Mouse (Mus musculus) embryonic facial prominence, embryonic 13.5 days (tissue): ENCODE measurements at regions not wholly inside any gene's neighbourhood (a gene's known extent, or its start where the extent isn't known, plus 50 kb on each side); places are given as distances from the start of the nearest gene placed in this dataset.

ENCODE experiments used
- ATAC-seq: fragments of 200-750 bp; cut with Nextera tagmentation; 2 replicates; pipeline ENCODE4 v1.8.0; 2017; ENCODE audit warnings: low read depth; ENCODE audit not compliant: insufficient number of reproducible peaks, insufficient read depth, low FRiP score, low TSS enrichment
- H3K27ac ChIP-seq: fragments of 300-500 bp; sonication (generic); 2 replicates; pipeline ENCODE4 v1.5.1; 2015; ENCODE audit warnings: moderate library complexity, mild to moderate bottlenecking, inconsistent platforms
- H3K27me3 ChIP-seq: fragments of 300-500 bp; sonication (generic); 2 replicates; pipeline ENCODE4 v1.6.1; 2015; ENCODE audit warnings: mild to moderate bottlenecking, inconsistent platforms
- H3K36me3 ChIP-seq: fragments of 300-500 bp; sonication (generic); 2 replicates; pipeline ENCODE4 v1.6.1; 2015; ENCODE audit warnings: mild to moderate bottlenecking, inconsistent platforms
- H3K4me1 ChIP-seq: fragments of 300-500 bp; sonication (generic); 2 replicates; pipeline ENCODE4 v1.6.1; 2015; ENCODE audit warnings: inconsistent platforms
- H3K4me2 ChIP-seq: fragments of 300-500 bp; sonication (generic); 2 replicates; pipeline ENCODE4 v1.6.1; 2015; ENCODE audit warnings: moderate library complexity, mild to moderate bottlenecking, inconsistent platforms
- H3K4me3 ChIP-seq: fragments of 300-500 bp; sonication (generic); 2 replicates; pipeline ENCODE4 v1.5.1; 2015; ENCODE audit warnings: mild to moderate bottlenecking, inconsistent platforms
- H3K9ac ChIP-seq: fragments of 300-500 bp; sonication (generic); 2 replicates; pipeline ENCODE4 v1.6.1; 2015; ENCODE audit warnings: mild to moderate bottlenecking, inconsistent platforms
- H3K9me3 ChIP-seq: fragments of 300-500 bp; sonication (generic); 2 replicates; pipeline ENCODE4 v1.6.1; 2016; ENCODE audit warnings: inconsistent platforms
- WGBS: fragments of 180-500 bp; shearing (Covaris S2); methylation state at CpG from one replicate; pipeline ENCODE4 v1.1.7; 2015; ENCODE audit warnings: mixed read lengths; 5-methylcytosine and 5-hydroxymethylcytosine counted together

DNA sequence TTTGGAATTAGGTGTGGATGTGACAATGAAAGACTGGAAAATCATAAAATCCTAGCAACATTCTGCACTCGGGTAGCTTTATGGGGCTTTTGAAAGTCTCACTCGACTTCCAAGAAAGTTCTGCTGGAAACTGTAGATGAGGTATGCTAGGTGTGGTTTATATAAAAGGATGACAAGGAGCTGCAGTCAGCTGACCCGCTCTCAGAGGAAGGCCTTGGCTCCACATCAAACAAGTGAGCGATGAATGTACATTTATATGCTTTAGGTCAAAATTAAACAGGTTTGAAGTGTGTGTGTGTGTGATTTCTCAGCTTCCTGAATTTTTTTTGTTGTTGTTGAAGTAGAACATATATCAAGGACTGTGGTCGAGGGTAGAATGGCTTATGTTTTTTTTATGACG lies 174.9 kb downstream of the 1500009L16Rik start:
- H3K4me1 ChIP-seq: peaks cover 18% of the 10 kb centered on the region
- no peak overlapping the region for H3K4me3 ChIP-seq
- no peaks in the 10 kb centered on the region for H3K36me3 ChIP-seq
- no peak overlapping the region for H3K27ac ChIP-seq
- WGBS: 69% methylated on average over 6 of the region's 6 CpGs
- no peak overlapping the region for H3K4me2 ChIP-seq
- no peaks in the 10 kb centered on the region for H3K27me3 ChIP-seq
- no peaks in the 10 kb centered on the region for H3K9me3 ChIP-seq
- ATAC-seq: no peak
- H3K9ac ChIP-seq: no peak overlapping the region

DNA sequence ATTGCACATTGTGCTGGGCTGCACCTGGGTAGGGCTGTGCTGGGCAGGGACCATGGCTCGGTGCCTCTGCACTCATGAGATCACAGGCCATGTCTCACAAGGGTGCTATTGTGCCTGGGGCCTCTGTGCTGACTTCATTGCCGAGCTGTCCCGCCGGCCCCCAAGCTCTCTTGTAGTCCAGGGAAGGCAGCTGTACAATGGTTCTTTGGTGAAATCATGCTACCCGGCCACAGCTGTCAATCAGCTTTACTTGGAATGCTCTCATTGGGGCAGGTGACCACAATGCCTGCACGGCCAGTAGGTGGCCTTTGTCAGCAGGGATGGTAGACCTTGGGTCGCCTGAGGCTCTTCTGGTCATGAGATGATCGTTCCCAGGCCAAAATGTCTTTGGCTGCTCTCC lies 184.1 kb downstream of the 1500009L16Rik start:
- Histone ChIP-seq H3K4me3 (no peak overlapping the region), H3K9me3 (no peaks in the 10 kb centered on the region), H3K9ac (no peak overlapping the region), H3K4me2 (no peak overlapping the region), H3K27ac (no peak overlapping the region), H3K27me3 (no peaks in the 10 kb centered on the region), H3K36me3 (no peaks in the 10 kb centered on the region), H3K4me1 (no peaks in the 10 kb centered on the region)
- 56% methylated on average over 8 of the region's 8 CpGs for WGBS
- no peak for ATAC-seq

DNA sequence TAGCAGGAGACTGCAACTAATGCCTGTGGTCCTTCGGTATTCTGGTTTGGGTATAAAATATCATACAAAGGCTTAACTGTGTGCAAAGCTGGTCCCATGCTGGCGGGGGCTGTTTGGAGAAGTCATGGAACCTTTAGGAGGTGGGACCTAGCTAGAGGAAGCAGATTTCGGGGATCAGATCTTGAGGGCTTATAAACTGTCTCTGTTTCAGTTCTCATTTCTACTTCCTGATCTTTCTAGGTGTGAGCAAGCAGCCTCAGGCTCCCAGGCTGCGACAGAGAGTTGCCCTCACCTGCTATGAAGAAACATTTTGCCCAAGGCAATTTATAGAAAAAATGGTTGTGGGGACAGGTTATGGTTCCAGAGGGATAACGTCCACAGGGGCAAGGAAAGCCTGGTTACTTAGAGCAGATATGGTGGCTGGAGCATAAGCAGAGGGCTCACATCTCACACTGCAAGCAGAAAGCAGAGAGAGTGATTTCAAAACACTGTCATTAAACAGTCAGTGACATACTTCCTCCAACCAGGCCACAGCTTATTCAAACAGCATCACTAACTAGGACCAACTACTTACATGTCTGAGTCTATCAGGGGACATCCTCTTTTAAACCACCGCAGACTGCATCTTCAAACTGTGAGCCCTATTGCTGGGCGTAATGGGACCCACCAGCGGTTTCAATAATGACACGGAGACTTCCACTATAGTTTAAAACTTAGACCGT lies 188.1 kb downstream of the 1500009L16Rik start:
- 79% methylated on average over 10 of the region's 10 CpGs for whole genome bisulfite sequencing
- H3K4me3 ChIP-seq: no peak overlapping the region
- no peak for ATAC-seq
- peaks cover 14% of the 10 kb centered on the region for H3K4me1 ChIP-seq
- no peak overlapping the region for H3K9ac ChIP-seq
- H3K4me2 ChIP-seq: no peak overlapping the region
- H3K27me3 ChIP-seq: no peaks in the 10 kb centered on the region
- H3K36me3 ChIP-seq: no peaks in the 10 kb centered on the region
- H3K27ac ChIP-seq: no peak overlapping the region
- no peaks in the 10 kb centered on the region for H3K9me3 ChIP-seq

DNA sequence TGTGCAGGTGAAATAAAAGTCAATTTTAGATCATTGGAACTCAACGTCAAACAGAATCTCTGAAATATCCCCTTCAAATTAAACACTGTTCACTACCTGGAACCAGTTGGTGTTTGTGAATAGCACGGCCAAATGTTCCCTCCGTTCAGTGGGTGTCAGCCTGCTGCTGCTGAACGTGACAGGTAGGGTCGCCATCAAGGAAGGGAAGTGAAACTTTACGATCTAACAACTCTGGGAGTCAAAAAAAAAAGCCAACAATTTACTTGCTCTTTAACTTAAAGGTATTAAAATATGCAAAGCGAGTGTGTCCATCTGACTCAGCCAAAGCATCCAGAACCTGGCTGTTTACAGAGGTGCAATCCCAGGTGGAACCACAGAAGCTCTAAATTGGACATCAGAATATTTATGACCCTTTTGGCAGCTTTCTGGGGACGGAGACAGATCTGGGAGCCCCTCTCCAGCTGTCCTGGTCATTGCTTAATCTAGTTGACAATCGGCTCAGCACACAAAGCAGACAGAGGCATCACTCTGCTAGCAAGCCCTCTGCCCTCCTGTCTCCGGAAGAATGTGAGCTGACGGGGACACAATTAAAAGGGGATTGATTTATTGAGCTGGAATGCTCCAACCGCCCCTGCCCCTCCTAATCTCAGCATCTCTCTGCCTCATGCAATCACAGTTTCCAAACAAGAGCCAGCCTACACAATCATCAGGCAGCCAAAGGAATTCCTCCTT lies 191.9 kb downstream of the 1500009L16Rik start:
- Histone ChIP-seq H3K9me3 (no peaks in the 10 kb centered on the region), H3K4me2 (no peak overlapping the region), H3K4me1 (peaks cover 16% of the 10 kb centered on the region), H3K27ac (peak overlapping the region; percentile 51; the same call in 1 of the 2 replicates), H3K27me3 (no peaks in the 10 kb centered on the region), H3K4me3 (no peak overlapping the region), H3K36me3 (no peaks in the 10 kb centered on the region), H3K9ac (peak overlapping the region; percentile 16; the same call in 1 of the 2 replicates)
- ATAC-seq: no peak
- 43% methylated on average over 12 of the region's 12 CpGs for WGBS

DNA sequence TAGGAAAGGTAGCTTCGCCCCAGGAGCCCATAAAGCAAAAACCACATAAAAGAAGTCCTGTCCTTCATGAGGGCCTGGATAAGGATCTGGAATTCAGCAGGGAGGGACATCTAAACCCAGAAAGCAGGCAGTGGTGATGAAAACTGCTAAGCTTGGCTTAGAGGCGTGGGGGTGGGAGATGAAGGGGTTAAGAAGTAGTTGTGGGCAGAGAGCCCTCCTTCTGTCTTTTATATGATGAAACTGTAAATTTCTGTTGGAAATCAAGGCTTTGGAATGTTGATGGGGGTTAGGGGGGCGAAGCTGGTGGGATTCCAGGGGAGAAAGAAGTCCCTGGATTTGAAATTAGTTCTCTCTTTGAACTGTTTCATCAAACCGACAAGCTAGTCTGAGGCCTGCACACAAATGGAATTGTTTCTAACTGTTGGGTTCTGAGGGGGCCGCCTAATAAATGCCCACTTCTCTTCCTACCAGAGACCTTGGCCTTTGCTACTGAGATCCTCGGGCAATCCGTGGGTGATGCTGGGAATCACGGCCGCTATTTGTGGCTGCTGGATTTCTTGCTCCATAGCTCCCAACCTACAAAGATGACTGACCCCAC lies 192.6 kb downstream of the 1500009L16Rik start:
- Histone ChIP-seq H3K27me3 (no peaks in the 10 kb centered on the region), H3K4me2 (no peak overlapping the region), H3K9me3 (no peaks in the 10 kb centered on the region), H3K36me3 (no peaks in the 10 kb centered on the region), H3K4me1 (peaks cover 16% of the 10 kb centered on the region), H3K9ac (peak overlapping the region; percentile 16; the same call in 1 of the 2 replicates), H3K27ac (peak overlapping the region; percentile 51; the same call in 1 of the 2 replicates), H3K4me3 (no peak overlapping the region)
- 42% methylated on average over 9 of the region's 9 CpGs for WGBS
- ATAC-seq: no peak

DNA sequence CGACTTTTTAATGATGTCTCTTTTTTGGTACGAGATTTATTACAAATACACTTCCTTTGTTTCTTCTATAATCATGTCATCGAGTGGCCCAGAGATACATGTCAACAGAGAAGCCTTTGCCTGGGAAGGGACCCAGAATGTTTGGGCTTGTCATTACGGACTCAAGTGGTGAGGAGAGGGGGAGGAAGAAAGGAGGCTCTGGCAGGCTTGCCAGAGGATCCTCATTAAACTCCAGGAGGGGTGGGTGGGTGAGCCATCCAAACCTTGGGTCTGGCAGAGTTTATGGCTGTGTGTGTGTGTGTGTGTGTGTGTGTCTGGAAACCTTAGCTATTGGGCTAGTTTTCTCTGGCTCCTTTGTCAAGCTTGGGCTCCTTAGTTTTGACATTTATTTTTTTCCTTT lies 204.3 kb downstream of the 1500009L16Rik start:
- Histone ChIP-seq H3K9me3 (no peaks in the 10 kb centered on the region), H3K4me3 (no peak overlapping the region), H3K4me2 (no peak overlapping the region), H3K36me3 (no peaks in the 10 kb centered on the region), H3K9ac (no peak overlapping the region), H3K27ac (no peak overlapping the region), H3K27me3 (no peaks in the 10 kb centered on the region), H3K4me1 (peaks cover 7% of the 10 kb centered on the region)
- no peak for ATAC-seq
- 70% methylated on average over 4 of the region's 4 CpGs for WGBS

DNA sequence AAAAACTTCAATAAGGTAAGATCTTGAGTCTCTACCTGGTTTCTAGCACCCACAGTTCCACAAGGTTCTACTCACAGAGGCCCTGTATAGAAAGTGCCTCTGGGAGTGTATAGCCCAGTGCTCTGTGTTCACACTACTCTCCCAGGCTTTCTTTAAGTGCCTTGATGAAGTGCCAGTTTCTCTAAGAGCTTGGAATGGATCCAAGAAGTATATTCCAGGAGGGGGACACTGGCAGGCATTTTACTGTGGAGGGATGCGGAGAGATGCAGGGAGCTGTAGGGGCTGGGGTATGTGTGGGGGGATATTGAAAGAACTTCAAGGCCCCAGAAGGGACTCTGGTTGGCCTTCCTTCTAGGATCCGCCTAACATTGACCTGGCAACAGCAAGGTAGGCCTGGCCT lies 204.9 kb downstream of the 1500009L16Rik start:
- H3K36me3 ChIP-seq: no peaks in the 10 kb centered on the region
- H3K4me3 ChIP-seq: no peak overlapping the region
- peaks cover 7% of the 10 kb centered on the region for H3K4me1 ChIP-seq
- H3K9ac ChIP-seq: no peak overlapping the region
- no peak overlapping the region for H3K27ac ChIP-seq
- whole genome bisulfite sequencing: 78% methylated on average over 2 of the region's 2 CpGs
- no peak overlapping the region for H3K4me2 ChIP-seq
- H3K9me3 ChIP-seq: no peaks in the 10 kb centered on the region
- H3K27me3 ChIP-seq: no peaks in the 10 kb centered on the region
- ATAC-seq: no peak; the same call in 1 of the 2 replicates

DNA sequence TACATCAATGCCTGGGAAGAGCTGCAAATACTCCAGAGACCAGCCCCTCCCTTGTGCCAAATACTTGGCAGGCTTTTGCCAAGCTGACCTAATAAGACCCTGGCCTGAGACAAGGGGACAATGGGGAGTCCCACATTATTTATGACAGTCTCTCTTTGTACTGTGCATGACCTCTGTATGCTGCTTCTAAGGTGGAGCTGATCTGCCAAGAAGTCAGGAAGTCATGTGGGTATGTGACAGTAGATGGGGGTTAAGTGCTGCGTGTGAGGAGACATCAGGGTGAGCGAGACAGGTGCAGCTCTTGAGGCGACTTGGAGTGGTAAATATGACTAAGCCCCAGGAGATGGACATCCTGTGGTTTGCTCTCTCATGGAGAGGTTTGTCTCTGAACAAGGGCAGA lies 209.1 kb downstream of the 1500009L16Rik start:
- 85% methylated on average over 3 of the region's 3 CpGs for WGBS
- Histone ChIP-seq H3K4me2 (no peak overlapping the region), H3K36me3 (no peaks in the 10 kb centered on the region), H3K27me3 (no peaks in the 10 kb centered on the region), H3K4me1 (peaks cover 7% of the 10 kb centered on the region), H3K27ac (no peak overlapping the region), H3K9me3 (no peaks in the 10 kb centered on the region), H3K9ac (no peak overlapping the region), H3K4me3 (no peak overlapping the region)
- ATAC-seq: no peak

DNA sequence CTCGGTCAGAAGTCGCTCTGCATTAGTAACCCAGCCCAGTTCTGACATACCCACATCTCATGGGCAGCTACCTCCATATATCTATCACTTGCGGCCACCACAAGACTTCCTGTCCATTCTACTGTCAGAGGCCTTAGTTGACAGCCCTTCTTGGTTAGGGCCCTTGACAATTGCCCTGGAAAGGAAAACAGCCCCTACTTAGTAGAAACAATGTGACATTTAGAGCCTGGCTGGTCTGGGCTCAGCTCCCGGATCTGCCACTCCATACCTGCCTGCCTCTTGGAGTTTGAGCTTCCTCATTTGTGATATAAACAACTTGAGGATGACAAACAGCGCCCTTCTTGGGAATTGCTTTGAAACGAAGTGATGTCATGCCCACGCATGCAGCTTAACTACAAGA lies 210.5 kb downstream of the 1500009L16Rik start:
- 0 out of 2 replicates have a peak, but pooled peaks cover 4% of the 10 kb centered on the region for H3K4me1 ChIP-seq
- H3K4me2 ChIP-seq: no peak overlapping the region
- no peaks in the 10 kb centered on the region for H3K9me3 ChIP-seq
- ATAC-seq: no peak
- H3K4me3 ChIP-seq: no peak overlapping the region
- H3K9ac ChIP-seq: no peak overlapping the region
- no peaks in the 10 kb centered on the region for H3K36me3 ChIP-seq
- no peaks in the 10 kb centered on the region for H3K27me3 ChIP-seq
- WGBS: 86% methylated on average over 7 of the region's 7 CpGs
- no peak overlapping the region for H3K27ac ChIP-seq

DNA sequence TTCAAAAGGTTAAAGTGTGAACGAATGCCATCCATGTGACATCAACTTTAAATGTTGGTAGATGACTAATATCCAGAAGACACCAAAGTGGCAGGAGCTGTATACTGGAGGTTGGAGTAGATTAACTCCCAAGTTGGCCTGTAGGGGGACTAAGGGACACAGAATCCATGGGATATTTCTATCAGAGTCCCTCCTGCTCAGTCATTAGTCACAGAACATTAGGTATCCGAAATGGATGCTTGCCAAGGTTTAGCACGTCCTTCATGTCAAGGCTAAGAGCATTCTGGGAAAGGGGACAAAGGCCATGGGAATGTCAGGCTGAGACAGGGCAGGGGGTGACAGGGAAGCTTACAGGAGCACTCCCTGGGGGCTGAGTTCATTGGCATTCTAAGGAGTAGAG lies 211.8 kb downstream of the 1500009L16Rik start:
- no peak overlapping the region for H3K27ac ChIP-seq
- H3K36me3 ChIP-seq: no peaks in the 10 kb centered on the region
- 65% methylated on average over 3 of the region's 3 CpGs for WGBS
- H3K27me3 ChIP-seq: no peaks in the 10 kb centered on the region
- ATAC-seq: no peak
- no peak overlapping the region for H3K9ac ChIP-seq
- no peaks in the 10 kb centered on the region for H3K9me3 ChIP-seq
- H3K4me3 ChIP-seq: no peak overlapping the region
- H3K4me2 ChIP-seq: no peak overlapping the region
- H3K4me1 ChIP-seq: 0 out of 2 replicates have a peak, but pooled peaks cover 4% of the 10 kb centered on the region

DNA sequence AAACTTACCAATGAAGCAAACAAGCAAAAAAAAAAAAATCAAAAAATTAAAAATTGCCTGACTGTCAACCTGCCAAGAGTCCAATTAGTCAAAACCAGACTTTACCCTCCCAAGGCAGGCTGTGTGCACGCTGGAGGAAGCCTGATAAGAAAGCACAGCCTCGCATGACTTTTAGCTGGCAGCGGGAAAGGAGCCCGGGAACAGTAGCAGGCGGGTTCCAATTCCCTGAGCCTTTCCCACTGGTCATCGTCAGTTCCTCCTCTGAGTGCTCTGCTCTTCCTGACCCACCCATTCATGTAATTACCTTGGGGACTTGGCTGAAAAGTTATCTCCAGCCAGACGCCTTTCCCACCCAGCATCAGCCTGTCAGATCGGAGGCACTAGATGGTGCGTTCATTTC lies 214.5 kb downstream of the 1500009L16Rik start:
- H3K4me3 ChIP-seq: no peak overlapping the region
- no peak overlapping the region for H3K9ac ChIP-seq
- H3K27ac ChIP-seq: no peak overlapping the region
- H3K4me2 ChIP-seq: no peak overlapping the region
- no peaks in the 10 kb centered on the region for H3K9me3 ChIP-seq
- no peaks in the 10 kb centered on the region for H3K36me3 ChIP-seq
- no peak for ATAC-seq
- WGBS: 58% methylated on average over 9 of the region's 9 CpGs
- no peaks in the 10 kb centered on the region for H3K27me3 ChIP-seq
- 0 out of 2 replicates have a peak, but pooled peaks cover 4% of the 10 kb centered on the region for H3K4me1 ChIP-seq

DNA sequence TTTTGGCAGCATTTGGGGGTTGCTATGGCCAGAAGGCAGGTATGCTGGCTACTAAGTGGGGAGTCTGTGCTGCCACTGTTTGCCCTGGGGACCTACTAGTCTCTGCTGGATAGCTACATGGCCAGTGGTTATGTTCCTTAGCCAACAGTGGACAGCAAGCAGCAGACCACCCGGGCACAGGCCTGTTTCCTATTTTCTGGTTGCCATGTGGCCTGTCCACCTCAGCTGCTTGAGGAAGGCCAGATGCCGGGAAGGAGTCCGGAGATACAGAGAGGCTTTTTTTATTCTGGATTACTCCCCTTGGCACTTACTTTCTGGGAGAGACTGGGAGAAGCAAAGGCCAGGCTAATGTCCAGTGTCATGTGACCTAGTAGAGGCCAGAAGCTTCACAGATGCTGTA lies 219.4 kb downstream of the 1500009L16Rik start:
- no peak overlapping the region for H3K4me3 ChIP-seq
- no peaks in the 10 kb centered on the region for H3K36me3 ChIP-seq
- 44% methylated on average over 3 of the region's 3 CpGs for WGBS
- no peak for ATAC-seq
- no peak overlapping the region for H3K9ac ChIP-seq
- no peaks in the 10 kb centered on the region for H3K27me3 ChIP-seq
- H3K4me1 ChIP-seq: 0 out of 2 replicates have a peak, but pooled peaks cover 3% of the 10 kb centered on the region
- no peak overlapping the region for H3K27ac ChIP-seq
- no peaks in the 10 kb centered on the region for H3K9me3 ChIP-seq
- no peak overlapping the region for H3K4me2 ChIP-seq
